23 mouse cellular contexts compared by ENCODE assay signal in the genomic region with DNA sequence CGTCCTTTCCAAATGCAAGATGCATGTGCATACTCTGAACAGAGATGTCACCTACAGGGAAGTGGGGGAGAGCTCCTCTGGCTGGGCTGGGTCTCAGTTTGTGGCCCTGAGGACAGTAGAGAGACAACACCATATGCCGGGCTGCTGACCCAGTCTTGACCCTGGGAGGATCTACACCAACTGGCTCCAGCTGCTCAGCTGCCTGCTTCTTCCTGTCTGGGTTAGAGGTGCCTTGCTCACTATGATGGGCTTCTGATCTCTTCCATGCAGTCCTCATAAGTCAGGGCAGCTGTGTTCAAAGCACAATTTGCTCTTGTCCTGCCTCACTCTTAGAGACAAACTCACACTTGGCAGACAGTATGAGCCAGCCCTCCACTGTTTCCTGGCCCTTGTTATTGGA. TPM values are rescaled to one million over a fixed set of nuclear protein-coding genes. Genes with fewer than 3 reads are reported as not detected.
A peak's percentile ranks its signal among the peaks of the same experiment; 100 is the strongest.
DNase-seq lines count a peak whose midpoint lies in the region; ATAC-seq and TF ChIP-seq lines count a peak whose summit lies in the region.
"Had no signal": no experiment of that assay in that cellular context is flagged by ENCODE, and none has a peak within 500 bp of the region (broad histone marks: within the 10 kb centered on the region; RNA-seq: fewer than 3 reads in every experiment).

No protein-coding gene starts in this region.

- no peaks in the 10 kb centered on the region for H3K4me1 ChIP-seq in heart, embryonic 11.5 days (ENCODE audit: control insufficient read depth, insufficient read depth, low read length)
- no peaks in the 10 kb centered on the region for H3K4me1 ChIP-seq in limb, embryonic 15.5 days
- H3K4me1 ChIP-seq in heart, embryonic 10.5 days, result no peaks in the 10 kb centered on the region
- H3K4me1 ChIP-seq: embryonic facial prominence, embryonic 15.5 days; forebrain, embryonic 12.5 days; heart, embryonic 15.5 days; liver, embryonic 15.5 days had no signal

- 61% methylated on average over 2 of the region's 2 CpGs for WGBS in heart, embryonic 11.5 days (ENCODE audit: insufficient replicate concordance)
- WGBS in limb, embryonic 15.5 days, result 27% methylated on average over 2 of the region's 2 CpGs
- 54% methylated on average over 2 of the region's 2 CpGs for WGBS in heart, embryonic 10.5 days

- no peaks in the 10 kb centered on the region for H3K36me3 ChIP-seq in heart, embryonic 11.5 days (ENCODE audit: control insufficient read depth, insufficient read depth, low read length)
- no peaks in the 10 kb centered on the region for H3K36me3 ChIP-seq in limb, embryonic 15.5 days
- no peaks in the 10 kb centered on the region for H3K36me3 ChIP-seq in heart, embryonic 10.5 days
- H3K36me3 ChIP-seq: embryonic facial prominence, embryonic 15.5 days; forebrain, embryonic 12.5 days; heart, embryonic 15.5 days; liver, embryonic 15.5 days had no signal

- intact Hi-C loops in gastrocnemius, adult 2 months (cut with DNase I), result no loop called here

- no peak overlapping the region for H3K4me3 ChIP-seq in heart, embryonic 11.5 days (ENCODE audit: low read depth, low read length)
- no peak overlapping the region for H3K4me3 ChIP-seq in limb, embryonic 15.5 days
- H3K4me3 ChIP-seq in gastrocnemius, adult 2 months, result no peak overlapping the region
- H3K4me3 ChIP-seq in heart, embryonic 10.5 days, result no peak overlapping the region
- H3K4me3 ChIP-seq: embryonic facial prominence, embryonic 15.5 days; forebrain, embryonic 12.5 days; heart, embryonic 15.5 days; liver, embryonic 15.5 days had no signal

- peak; percentile 74 for DNase-seq in heart, adult 11 months
- DNase-seq in kidney, postnatal 4 days, result peak; percentile 5 to 11
- DNase-seq in kidney, adult 18-20 months, result no peak
- peak; percentile 22 for DNase-seq in R1 (ENCODE audit: low read depth, low spot score)
- no peak for DNase-seq in gastrocnemius, adult 2 months
- DNase-seq in heart, embryonic 10.5 days (ENCODE audit: low spot score), result no peak
- DNase-seq: cerebellum, postnatal 14 days; thymus, postnatal 14 days had no signal

- 0 out of 2 replicates have a peak, but pooled peaks cover 2% of the 10 kb centered on the region for H3K9me3 ChIP-seq in heart, embryonic 11.5 days (replicated peaks; ENCODE audit: control insufficient read depth, low read length)
- H3K9me3 ChIP-seq in limb, embryonic 15.5 days, result no peaks in the 10 kb centered on the region
- H3K9me3 ChIP-seq in heart, embryonic 10.5 days, result peaks cover 4% of the 10 kb centered on the region; the same call in 1 of the 2 replicates
- H3K9me3 ChIP-seq: embryonic facial prominence, embryonic 15.5 days; forebrain, embryonic 12.5 days; heart, embryonic 15.5 days; liver, embryonic 15.5 days had no signal

- no peak overlapping the region for H3K4me2 ChIP-seq in heart, embryonic 11.5 days
- H3K4me2 ChIP-seq in limb, embryonic 15.5 days, result no peak overlapping the region
- H3K4me2 ChIP-seq: embryonic facial prominence, embryonic 15.5 days; forebrain, embryonic 12.5 days; heart, embryonic 15.5 days; liver, embryonic 15.5 days had no signal

- H3K9ac ChIP-seq in heart, embryonic 11.5 days (ENCODE audit: low read depth, low read length), result no peak overlapping the region
- no peak overlapping the region for H3K9ac ChIP-seq in limb, embryonic 15.5 days
- H3K9ac ChIP-seq: embryonic facial prominence, embryonic 15.5 days; forebrain, embryonic 12.5 days; heart, embryonic 15.5 days; liver, embryonic 15.5 days had no signal

- no peaks in the 10 kb centered on the region for H3K27me3 ChIP-seq in heart, embryonic 11.5 days (ENCODE audit: control insufficient read depth, insufficient read depth, low read length)
- peaks cover 4% of the 10 kb centered on the region; the same call in 1 of the 2 replicates for H3K27me3 ChIP-seq in limb, embryonic 15.5 days
- H3K27me3 ChIP-seq in heart, embryonic 10.5 days (ENCODE audit: insufficient read depth, poor library complexity, severe bottlenecking), result no peaks in the 10 kb centered on the region

- H3K27ac ChIP-seq in heart, embryonic 11.5 days (ENCODE audit: low read depth, low read length), result no peak overlapping the region
- H3K27ac ChIP-seq in limb, embryonic 15.5 days, result no peak overlapping the region
- H3K27ac ChIP-seq in gastrocnemius, adult 2 months, result no peak overlapping the region
- H3K27ac ChIP-seq in heart, embryonic 10.5 days, result no peak overlapping the region
- H3K27ac ChIP-seq: embryonic facial prominence, embryonic 15.5 days; forebrain, embryonic 12.5 days; heart, embryonic 15.5 days; liver, embryonic 15.5 days had no signal

- ATAC-seq in heart, embryonic 11.5 days (replicated peaks; ENCODE audit: insufficient number of reproducible peaks, low FRiP score, low TSS enrichment), result no peak
- ATAC-seq in limb, embryonic 15.5 days (ENCODE audit: insufficient number of reproducible peaks, low FRiP score, low TSS enrichment, low read depth), result peak; percentile 72
- ATAC-seq: Patski had no signal

- no peak for TF ChIP-seq CTCF in gastrocnemius, adult 2 months (IDR thresholded peaks at IDR 0.05)

RNA-seq across cellular contexts. Expression of gene Gm5114, which starts 28.3 kb away (rescaled TPM):
- not detected in 2 replicates for polyA plus RNA-seq in heart, embryonic 11.5 days (2014; fragmentation: Nextera tagmentation; extraction: Ambion mirVana)
- not detected in 2 replicates for polyA plus RNA-seq in limb, embryonic 15.5 days (2015; fragmentation: Nextera tagmentation; extraction: Ambion mirVana)
- not detected for total RNA-seq in gastrocnemius, adult 2 months (2021)
- not detected in 2 replicates for polyA plus RNA-seq in heart, embryonic 10.5 days (2016; fragmentation: Nextera tagmentation; extraction: Ambion mirVana)
- total RNA-seq: layer of hippocampus, postnatal 25 days; left cerebral cortex, postnatal 25 days; megakaryocyte-erythroid progenitor cell, adult 5-6 weeks had no signal
- polyA plus RNA-seq: embryonic facial prominence, embryonic 15.5 days; forebrain, embryonic 12.5 days; gonadal fat pad, adult 2 months; heart, embryonic 15.5 days; hindbrain, embryonic 11.5 days; intestine, embryonic 14.5 days; liver, embryonic 15.5 days; neural tube, embryonic 14.5 days; Patski; stomach, embryonic 14.5 days had no signal

Comparison
In these comparisons a context has a peak if more than half of its experiments do, and no peak if none do; other contexts are left out.
1. DNase-seq: peak in heart, adult 11 months (single experiment), kidney, postnatal 4 days (2 of 2) and R1 (single experiment); none in kidney, adult 18-20 months (single experiment), gastrocnemius, adult 2 months (single experiment) and heart, embryonic 10.5 days (single experiment).